Mouse (Mus musculus) heart, postnatal 25 days (tissue): ENCODE results near the gene Cyp2w1. TPM values are rescaled to one million over a fixed set of nuclear protein-coding genes. Genes with fewer than 3 reads are reported as not detected.
A peak's percentile ranks its signal among the peaks of the same experiment; 100 is the strongest.
"Not testable (repeated sequence)": the region's sequence is repeated elsewhere in the genome, so short reads cannot be mapped to it uniquely, and the experiment has no call there.

Experiments
- DNase-seq: peaks from one replicate; pipeline ENCODE4 v3.0.0; 2022; ENCODE audit warnings: low spot score
- intact Hi-C: fragments of 180-260 bp; cut with DNase I; formaldehyde crosslinking; loops from one replicate; pipeline ENCODE4 v1.15.1; 2025
- total RNA-seq, 2 experiments: library from RNA; stranded (reverse); gene quantifications; 2 replicates each; pipeline ENCODE4 v1.2.3; 2021

Gene Cyp2w1
- total RNA-seq, 2 experiments from 2014 or later: not detected

DNA sequence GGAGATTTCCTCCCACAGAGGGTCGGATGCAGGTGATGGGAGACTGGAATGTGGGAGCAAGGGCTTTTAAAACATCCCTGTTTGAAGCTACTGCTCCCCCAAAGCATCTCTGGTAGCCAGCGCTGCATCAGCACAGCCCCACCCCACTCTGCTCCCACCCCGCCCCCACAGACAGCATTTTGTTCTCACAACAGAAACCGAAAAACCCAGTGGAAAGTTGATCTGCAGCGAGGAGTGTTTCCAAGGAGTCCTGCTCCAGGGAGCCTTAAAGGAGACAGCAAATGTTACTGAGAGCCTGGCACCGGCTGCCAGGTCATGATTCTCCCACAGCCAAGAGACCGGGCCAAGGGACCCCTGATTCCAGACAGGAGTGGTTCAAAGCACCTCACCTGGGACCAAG is 21.7 kb upstream of the Cyp2w1 start:
- intact Hi-C loops: no loop called here
- DNase-seq: no peak

DNA sequence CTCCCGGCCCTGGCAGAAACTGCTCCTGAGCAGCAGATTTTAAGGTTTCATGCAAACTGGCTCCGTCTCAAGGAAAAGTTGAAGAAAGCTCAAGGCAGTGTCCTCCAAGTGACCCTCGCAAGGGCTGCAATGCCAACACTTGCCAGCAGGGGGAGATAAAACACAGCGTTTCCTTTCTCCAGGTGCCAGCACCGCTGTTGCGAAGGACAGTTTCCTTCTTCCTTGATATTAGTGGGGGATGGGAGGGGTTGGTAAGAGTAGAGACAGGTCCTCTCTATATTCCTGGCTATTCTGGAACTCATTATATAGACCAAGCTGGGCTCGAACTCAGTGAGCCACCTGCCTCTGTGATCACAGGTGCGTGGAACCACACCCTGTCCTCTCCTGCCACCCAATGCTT is 20.7 kb upstream of the Cyp2w1 start:
- no peak for DNase-seq
- intact Hi-C loops: loop anchor here (1.0 to 2.0 kb wide), 2 partner anchors 24 to 173 kb away; no protein-coding TSS in a partner anchor

DNA sequence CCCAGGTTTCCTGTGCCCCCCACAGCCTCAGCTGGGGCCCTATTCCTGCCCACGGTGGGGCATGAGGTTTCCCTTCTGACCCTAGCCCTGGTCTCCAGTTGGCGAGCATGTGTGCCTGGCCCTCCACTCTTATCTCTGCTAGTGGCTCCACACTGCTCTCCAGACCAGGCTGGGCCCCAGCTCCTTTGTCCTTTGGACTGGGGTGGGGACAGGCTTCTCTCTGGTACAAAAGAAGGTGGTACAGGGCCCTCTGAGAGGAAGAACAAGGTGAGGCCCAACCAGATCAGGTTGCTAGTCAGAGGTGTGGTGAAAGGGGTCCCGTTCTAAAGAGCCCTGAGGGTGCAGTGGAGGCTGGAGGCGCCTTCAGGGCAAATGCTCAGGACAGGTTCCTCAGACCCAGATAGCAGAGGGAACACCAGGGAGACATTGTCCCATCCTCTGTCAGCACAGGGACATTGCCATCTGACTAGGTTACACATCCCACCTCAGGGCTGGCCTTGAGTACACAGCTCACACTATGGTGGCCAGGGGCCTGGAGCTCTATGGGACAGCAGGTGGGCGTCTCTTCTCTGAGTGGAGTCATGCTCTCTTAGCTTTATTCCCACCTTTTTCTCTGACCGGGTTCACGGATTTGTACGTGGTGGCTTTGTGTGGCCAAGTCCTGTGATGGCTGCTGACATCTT is 19.7 kb upstream of the Cyp2w1 start:
- DNase-seq: no peak
- intact Hi-C loops: loop anchor here (1.0 to 2.0 kb wide), 2 partner anchors 23 to 172 kb away; no protein-coding TSS in a partner anchor

DNA sequence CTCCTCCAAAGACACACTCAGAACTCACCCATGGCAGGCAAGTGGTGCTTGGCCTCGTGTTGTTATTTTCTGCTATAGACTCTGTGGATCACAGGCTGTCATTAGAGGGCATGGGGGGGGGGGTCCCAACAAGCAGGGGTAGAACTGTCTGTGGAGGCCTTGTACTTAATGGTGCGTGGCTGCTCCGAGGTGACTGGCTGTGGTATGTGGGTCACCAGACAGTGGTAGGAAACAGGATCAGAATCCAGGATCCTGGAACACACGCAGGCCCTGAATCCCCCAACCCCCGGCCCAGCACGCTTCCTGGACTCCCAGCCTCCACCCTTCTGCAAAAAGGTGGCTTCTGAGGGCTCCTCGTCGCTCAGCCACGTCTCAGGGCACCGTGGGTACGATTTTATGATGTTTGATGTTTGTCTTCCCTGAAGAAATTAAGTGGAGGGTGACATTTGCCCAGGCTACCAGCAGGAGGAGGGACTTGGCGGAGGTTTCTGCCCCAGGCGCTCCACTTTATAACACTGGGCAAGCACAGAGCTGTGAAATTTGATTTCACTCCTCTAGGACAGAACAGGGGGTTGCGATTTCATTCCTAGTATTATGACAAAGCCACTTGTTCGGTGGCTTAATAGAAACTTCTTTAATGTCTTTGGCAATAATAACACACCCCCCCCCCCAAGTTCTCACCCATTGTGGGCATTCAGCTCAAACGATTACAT is 19.0 kb upstream of the Cyp2w1 start:
- no peak for DNase-seq
- intact Hi-C loops: loop anchor here (2.0 kb wide), 1 partner anchor 171 kb away; no protein-coding TSS in a partner anchor

DNA sequence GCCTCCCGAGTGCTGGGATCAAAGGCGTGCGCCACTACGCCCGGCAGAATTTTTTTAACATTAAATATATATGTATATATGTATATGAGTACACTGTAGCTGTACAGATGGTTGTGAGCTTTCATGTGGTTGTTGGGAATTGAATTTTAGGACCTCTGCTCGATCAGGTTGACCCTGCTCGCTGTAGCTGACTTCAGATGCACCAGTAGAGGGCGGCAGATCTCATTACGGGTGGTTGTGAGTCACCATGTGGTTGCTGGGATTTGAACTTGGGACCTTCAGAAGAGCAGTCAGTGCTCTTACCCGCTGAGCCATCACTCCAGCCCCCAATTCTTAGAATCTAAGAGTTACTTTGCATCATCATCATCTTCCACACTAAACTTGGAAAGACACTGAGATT is 18.0 kb upstream of the Cyp2w1 start:
- DNase-seq, intact Hi-C loops: not testable (repeated sequence)

DNA sequence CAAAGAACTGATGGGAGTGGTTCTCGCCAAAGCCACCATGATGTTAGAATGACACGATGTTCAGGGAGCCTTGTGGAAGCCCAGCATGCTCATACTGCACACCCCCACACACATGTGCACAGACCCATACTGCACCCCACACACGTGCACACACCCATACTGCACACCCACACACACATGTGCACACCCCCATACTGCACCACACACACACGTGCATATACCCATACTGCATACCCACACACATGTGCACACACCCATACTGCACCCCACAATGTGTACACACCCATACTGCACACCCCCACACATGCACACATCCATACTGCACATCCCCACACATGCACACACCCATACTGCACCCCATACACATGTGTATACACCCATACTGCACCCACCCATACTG is 16.8 kb upstream of the Cyp2w1 start:
- intact Hi-C loops: no loop called here
- no peak for DNase-seq

DNA sequence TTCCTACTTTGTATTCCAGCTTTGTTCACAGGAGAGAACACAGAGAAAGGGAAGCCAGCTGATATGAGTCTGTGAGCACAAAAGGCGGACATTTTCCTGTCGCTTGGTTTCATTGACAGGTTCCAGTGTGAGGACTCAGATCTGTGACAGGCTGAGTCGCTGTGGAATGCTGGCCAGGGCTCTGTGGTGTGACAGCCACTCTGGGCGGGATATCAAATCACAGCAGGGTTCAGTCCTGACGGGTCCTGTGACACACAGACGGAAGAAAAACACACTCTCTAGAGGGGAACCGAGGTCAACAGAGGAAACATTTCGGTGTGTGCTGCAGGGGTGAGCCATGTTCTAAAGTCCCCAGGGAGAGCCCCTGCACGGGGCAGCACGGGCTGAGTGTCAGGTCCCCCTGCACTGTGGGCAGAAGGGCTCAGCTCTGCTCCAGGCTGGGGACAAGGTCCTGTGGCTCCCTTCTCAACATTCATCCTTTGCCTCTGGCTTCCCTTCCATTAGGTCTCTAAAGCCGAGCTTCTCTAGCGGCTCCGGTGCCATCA is 14.5 kb upstream of the Cyp2w1 start:
- intact Hi-C loops: no loop called here
- no peak for DNase-seq

DNA sequence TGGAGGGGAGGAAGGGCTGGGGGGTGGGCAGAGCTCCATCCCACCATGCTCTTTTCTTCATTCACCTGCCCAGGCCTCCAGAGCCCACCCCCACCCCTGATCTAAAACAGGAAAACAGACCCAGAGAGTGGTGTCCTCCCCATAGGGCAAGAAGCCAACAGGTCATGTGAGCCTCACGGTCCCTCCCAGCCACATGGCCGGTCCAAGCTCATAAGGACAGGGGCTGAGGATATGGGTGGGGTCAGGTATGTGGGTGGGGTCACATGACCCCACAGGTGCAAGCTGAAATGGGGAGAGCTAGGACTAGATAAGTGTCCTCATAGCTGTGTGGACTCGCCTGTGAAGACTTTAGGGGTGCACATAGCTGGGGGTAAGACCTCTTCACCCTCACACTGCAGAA is 14.0 kb upstream of the Cyp2w1 start:
- intact Hi-C loops: no loop called here
- DNase-seq: no peak

DNA sequence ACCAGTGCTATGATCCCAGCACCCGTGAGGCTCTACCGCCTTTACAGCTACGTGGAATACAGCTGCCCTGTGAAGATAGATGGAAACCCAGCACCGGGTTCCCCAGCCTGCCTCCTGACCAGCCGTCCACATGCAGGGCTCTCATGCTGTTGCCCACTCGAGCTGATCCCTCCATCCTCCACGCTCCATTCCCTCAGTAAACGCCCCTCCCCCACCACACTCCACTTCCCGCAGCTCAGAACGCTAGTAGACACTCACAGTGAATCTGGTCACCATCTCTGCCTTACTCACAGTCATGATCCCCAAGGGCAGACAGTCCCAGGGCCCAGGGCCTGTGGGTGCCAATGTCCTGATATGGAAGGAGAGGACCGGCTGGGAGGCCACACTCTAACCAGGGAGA is 13.5 kb upstream of the Cyp2w1 start:
- no peak for DNase-seq
- intact Hi-C loops: no loop called here

DNA sequence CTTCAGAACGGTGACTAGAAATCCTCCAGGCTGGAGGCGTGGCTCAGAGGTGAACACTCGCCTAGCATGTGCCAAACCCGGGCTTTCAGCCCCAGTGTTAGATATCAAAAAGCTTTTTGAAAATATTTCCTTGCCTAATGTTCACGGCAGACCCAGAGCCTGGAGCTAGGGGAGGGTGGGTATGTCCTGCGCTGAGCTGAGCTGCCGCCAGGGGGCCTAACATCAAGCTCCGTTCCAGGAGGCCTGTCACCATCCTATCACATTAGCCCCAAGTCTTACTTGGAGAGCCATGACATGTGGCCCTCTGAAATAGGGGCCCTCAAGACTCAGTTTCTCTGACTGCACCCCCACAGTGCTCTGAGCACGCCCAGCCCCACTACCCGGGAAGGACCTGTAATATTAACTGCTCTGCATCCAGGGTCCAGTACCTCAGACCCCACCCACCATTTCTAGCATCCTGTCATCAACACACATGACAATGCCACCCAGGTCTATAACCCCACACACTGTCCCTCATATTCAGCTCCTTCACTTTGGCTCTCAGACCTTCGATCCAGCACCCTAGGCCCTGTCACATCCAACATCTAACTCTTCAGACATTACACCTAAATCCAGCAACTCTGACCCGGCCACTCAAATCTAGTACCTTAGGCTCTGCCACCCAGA is 8.3 kb upstream of the Cyp2w1 start:
- intact Hi-C loops: no loop called here

DNA sequence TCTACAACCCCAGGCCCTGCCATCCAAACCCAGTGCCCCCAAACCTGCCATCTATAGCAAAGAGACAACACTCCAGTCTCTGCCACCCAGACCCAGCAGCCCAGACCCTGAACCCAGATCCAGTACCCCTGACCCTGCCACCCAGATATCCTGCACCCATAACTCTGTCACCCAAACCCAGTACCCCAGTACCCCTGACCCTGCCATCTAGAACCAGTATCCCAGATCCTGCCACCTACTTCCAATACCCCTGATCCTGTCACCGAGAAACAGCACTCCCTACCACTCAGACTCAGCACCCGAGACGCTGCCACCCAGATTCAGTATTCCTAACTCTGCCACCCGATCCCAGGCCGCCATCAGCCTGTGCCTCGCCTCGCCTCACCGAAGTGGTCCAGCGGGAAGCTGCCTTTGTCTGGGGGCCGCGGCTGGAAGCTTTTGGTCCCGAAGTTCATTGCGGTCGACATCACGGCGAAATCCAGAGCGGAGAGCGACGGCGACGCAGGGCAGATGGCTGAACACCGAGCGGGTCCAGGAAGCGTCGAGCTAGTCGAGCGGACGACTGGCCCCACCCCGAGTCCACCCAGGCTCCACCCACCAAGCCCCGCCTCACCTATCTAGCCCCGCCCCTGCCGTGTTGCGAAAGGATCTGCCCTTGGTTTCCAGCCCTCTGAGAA is 7.6 kb upstream of the Cyp2w1 start:
- intact Hi-C loops: no loop called here
- peak; percentile 89 for DNase-seq

More for the DNA sequence above, 8.3 kb upstream of the Cyp2w1 start:
- no peak for DNase-seq

DNA sequence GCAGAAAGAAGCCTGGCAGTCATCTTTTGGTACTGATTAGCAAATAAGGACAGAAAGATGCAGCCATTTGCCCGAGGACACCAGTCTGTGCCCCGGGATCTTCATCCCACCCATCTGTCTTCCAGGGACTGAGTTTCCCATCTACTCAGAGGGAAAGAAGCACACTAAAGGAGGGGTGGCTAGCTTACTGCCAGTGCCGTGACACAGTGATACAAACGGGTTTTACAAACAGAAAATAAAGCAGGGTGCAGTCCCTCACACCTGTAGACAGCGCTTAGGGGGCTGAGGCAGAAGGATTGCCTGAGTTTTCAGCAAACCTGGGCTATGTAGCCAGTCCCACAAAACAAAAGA is 7.1 kb upstream of the Cyp2w1 start:
- intact Hi-C loops: no loop called here
- no peak for DNase-seq

DNA sequence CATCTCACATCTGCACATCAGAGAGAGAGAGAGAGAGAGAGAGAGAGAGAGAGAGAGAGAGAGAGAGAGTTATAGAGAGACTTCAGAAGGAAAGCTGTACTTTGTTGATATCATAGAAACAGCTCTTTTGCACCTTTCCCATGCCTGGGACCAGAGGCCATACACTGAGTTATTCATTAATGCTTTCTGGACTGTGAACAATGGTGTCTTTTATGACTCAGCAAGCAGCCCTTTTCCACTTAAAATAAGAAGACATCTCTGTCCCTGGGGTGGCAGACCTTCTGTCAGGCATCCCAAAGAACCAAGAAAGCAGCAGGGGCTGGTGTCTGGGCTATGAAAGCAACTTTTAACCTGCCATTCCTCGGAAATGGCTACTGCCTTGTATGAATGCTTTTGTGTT is 5.2 kb upstream of the Cyp2w1 start:
- intact Hi-C loops: no loop called here
- DNase-seq: no peak

DNA sequence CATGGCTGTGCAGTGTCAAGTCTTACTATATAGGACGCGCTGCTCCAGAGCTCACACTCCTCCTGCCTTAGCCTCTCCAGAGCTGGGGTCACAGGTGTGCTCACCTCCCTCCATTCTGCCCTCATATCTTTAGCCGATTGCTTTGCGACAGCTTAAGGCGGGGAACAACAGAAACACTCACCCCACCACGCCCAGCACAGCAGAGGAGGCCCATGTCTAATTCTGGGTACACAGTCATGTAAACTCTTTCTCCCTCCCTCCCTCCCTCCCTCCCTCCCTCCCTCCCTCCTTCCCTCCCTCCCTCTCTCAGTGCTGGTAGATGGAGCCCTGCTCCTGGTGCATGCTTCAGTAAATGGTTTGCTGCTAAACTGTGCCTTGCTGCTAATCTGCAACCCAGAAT is 2.7 kb upstream of the Cyp2w1 start:
- intact Hi-C loops: no loop called here
- DNase-seq: no peak

DNA sequence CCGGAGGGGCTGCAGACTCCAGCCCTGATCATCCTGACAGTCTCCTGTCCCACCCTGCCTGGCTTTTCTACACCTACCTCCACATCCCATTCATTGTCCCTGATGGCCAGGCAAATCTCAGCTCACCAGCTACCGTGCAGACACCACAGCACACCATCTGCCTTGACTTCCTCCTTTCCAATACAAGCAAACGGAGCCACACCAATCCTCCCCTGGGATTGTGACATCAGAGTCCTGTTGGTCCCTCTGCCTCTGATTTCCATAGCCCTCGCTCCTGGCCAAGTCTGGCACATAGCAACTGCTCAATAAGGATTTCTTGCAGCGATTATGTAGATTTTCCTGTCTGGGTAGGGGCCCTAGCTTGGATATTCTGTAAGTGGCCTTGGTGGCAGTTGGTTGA is 1.3 kb upstream of the Cyp2w1 start, which contains the start of gene Cox19:
Gene Cox19, minus strand, starts transcription at position 285 of the 400 bp plus-strand sequence.
- intact Hi-C loops: no loop called here
- DNase-seq: no peak

DNA sequence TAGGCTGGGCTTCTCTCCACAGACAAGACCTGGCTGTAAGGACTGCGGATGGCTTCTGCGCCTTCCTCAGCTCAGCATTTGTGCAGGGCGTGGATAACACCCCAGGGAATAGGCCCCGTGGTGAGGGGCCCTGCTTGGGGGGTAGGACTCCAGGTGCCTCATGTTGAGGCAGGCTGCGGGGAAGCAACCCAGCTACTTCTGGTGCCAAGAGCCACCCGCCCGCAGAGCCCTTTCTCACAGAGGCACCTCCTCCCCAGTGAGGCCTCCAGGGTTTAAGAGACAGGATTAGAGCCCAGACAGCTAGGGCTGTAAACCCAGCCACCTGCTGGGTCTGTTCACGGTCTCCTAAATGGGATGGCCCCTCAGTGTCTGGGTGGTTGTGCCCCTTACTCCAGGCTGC is 789 bp upstream of the Cyp2w1 start:
- DNase-seq: no peak
- intact Hi-C loops: no loop called here

DNA sequence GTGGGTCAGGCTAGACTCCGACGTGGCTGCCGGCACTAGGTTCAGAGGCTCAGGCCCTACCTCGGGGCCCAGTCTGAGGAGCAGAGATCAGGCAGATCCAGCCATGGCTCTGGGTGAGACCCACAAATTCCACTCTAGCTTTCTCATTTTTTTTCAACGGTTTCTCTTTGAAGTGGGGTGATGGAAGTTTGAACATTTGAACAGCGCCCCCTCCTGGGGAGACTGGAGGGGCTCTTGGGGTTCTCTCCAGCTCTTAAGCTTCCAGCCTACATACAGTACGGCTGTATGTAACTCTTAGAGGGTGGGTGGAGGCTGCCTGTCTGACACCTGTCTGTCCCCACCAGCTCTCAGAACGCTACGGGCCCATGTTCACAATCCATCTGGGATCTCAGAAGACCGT is 1.1 kb downstream of the Cyp2w1 start:
- DNase-seq: no peak
- intact Hi-C loops: no loop called here

DNA sequence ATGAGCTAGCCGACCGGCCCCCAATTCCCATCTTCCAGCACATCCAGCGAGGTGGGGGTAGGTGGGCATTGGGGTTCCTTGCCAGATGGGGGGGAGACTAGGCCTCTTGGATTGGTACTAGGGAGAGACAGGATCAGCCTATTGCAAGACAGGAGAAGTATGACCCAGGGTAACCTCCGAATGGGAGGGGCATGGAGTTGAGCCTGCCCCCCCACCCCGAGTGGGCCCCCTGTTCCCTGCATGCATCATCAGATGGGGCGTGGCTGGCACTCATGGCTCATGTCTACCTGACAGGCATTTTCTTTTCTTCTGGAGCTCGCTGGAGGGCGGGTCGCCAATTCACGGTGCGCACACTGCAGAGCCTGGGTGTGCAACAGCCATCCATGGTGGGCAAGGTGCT is 1.5 kb downstream of the Cyp2w1 start:
- intact Hi-C loops: no loop called here
- no peak for DNase-seq

DNA sequence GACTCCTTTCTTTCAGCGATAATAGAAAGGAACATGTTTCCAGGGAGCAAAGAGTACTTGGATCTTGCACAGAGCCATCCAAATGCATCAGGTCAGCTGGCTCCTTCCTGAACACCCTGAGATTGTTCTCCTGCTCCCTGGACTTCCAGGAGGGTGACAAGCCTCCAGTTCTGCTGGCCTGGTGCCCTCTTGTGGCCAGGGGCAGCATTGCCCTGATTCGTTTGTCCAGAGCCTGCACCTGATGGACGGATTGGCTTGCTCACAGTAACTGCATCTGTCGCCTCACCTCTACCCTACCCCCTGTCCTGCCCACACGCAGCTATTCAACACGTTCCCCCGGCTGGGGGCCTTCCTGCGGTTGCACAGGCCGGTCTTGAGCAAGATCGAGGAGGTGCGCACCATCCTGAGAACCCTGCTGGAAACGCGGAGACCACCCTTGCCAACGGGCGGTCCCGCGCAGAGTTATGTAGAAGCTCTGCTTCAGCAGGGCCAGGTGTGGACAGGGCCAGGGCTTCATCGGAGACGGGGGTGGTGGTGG is 2.9 kb downstream of the Cyp2w1 start:
- intact Hi-C loops: loop anchor here (1.0 kb wide), 1 partner anchor 23 kb away; no protein-coding TSS in a partner anchor
- DNase-seq: no peak

DNA sequence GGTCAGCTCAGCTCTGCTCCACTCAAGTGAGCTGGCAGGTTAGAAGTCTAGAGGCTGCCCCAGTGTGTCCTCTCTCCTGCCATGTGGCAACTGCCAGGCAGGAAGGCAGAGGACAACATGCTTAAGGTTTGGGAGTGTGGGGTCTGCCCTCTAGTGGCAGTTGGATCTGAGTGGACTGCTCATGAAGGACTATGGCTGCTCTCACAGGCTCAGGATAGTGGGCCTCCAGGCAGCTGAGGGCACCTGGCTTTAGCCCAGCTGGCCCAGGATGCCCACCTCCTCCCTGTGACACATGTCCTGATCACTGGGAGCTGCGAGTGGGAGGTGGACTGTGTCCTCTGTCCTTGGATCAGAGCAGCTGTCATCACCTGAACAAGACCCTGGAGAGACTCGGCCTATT is 6.2 kb downstream of the Cyp2w1 start:
- no peak for DNase-seq
- intact Hi-C loops: no loop called here
